Mouse (Mus musculus) ovary, adult 18-20 months (tissue): Measurements from ENCODE around the gene Tm4sf5.
"Not testable (repeated sequence)": the region's sequence is repeated elsewhere in the genome, so short reads cannot be mapped to it uniquely, and the experiment has no call there.

Experiments
- DNase-seq: peaks from one replicate; pipeline ENCODE4 v3.0.0; 2022; ENCODE audit warnings: low spot score, mixed read lengths

The Tm4sf5 gene

GRCm38 (mm10) chr11:70504970-70505369 is at the start of gene Tm4sf5:
Tm4sf5 (plus strand) TSS chr11:70505244.
- no peak for DNase-seq

- DNase-seq: no peak
Measured at GRCm38 (mm10) chr11:70458688-70459600, 46.1 kb upstream of the Tm4sf5 start, which contains the start of gene Zmynd15. Zmynd15 (plus strand) TSS chr11:70459433.

- DNase-seq: no peak
Measured at GRCm38 (mm10) chr11:70459601-70460101, 45.4 kb upstream of the Tm4sf5 start, which contains the start of gene Cxcl16. Cxcl16 (minus strand) TSS chr11:70459984.

GRCm38 (mm10) chr11:70463970-70464369 is 41.1 kb upstream of the Tm4sf5 start:
- no peak for DNase-seq

- no peak for DNase-seq
Measured at GRCm38 (mm10) chr11:70465211-70465610, 39.8 kb upstream of the Tm4sf5 start.

- no peak for DNase-seq
Measured at GRCm38 (mm10) chr11:70465824-70466223, 39.2 kb upstream of the Tm4sf5 start.

- no peak for DNase-seq
Measured at GRCm38 (mm10) chr11:70467902-70468619, 37.0 kb upstream of the Tm4sf5 start.

- DNase-seq: no peak
Measured at GRCm38 (mm10) chr11:70469764-70470163, 35.3 kb upstream of the Tm4sf5 start.

GRCm38 (mm10) chr11:70472716-70473115 is 32.3 kb upstream of the Tm4sf5 start:
- no peak for DNase-seq

- not testable (repeated sequence) for DNase-seq
Measured at GRCm38 (mm10) chr11:70473291-70473690, 31.8 kb upstream of the Tm4sf5 start.

- no peak for DNase-seq
Measured at GRCm38 (mm10) chr11:70474872-70475534, 30.0 kb upstream of the Tm4sf5 start.

- DNase-seq: no peak
Measured at GRCm38 (mm10) chr11:70485498-70485897, 19.5 kb upstream of the Tm4sf5 start.

- DNase-seq: no peak
Measured at GRCm38 (mm10) chr11:70487816-70488215, 17.2 kb upstream of the Tm4sf5 start.

- DNase-seq: no peak
Measured at GRCm38 (mm10) chr11:70489138-70489537, 15.9 kb upstream of the Tm4sf5 start.

- DNase-seq: no peak
Measured at GRCm38 (mm10) chr11:70489684-70490083, 15.4 kb upstream of the Tm4sf5 start.

GRCm38 (mm10) chr11:70499566-70500475 is 5.2 kb upstream of the Tm4sf5 start:
- no peak for DNase-seq

- DNase-seq: no peak
Measured at GRCm38 (mm10) chr11:70500476-70500812, 4.6 kb upstream of the Tm4sf5 start.

GRCm38 (mm10) chr11:70502018-70502417 is 3.0 kb upstream of the Tm4sf5 start:
- no peak for DNase-seq

- no peak for DNase-seq
Measured at GRCm38 (mm10) chr11:70506385-70506784, 1.3 kb downstream of the Tm4sf5 start.

GRCm38 (mm10) chr11:70506962-70507515 is 2.0 kb downstream of the Tm4sf5 start:
- DNase-seq: no peak
